Mouse (Mus musculus): ENCODE data around the gene Fam53b. TPM values are rescaled to one million over a fixed set of nuclear protein-coding genes. Genes with fewer than 3 reads are reported as not detected.

Gene Fam53b
- polyA plus RNA-seq, 1 experiment, result 21.9 TPM

GRCm38 (mm10) chr7:132754389-132754750, 59.3 kb downstream of the Fam53b start:
- no peak overlapping the region for H3K4me3 ChIP-seq (ENCODE audit: insufficient read depth, low read length)
- no peak for TF ChIP-seq POLR2A (IDR thresholded peaks at IDR 0.05; ENCODE audit: extremely low read depth, insufficient read depth, low read length)
- TF ChIP-seq CTCF (IDR thresholded peaks at IDR 0.05; ENCODE audit: extremely low read depth, insufficient read depth, low read length), result no peak
- peaks cover 15% of the 10 kb centered on the region for H3K4me1 ChIP-seq (ENCODE audit: control insufficient read depth, insufficient read depth, low read length)
- peak overlapping the region; percentile 30; the same call in 1 of the 2 replicates for H3K27ac ChIP-seq (ENCODE audit: insufficient read depth, low read length)

- H3K4me1 ChIP-seq (ENCODE audit: control insufficient read depth, insufficient read depth, low read length), result peaks cover 13% of the 10 kb centered on the region
- TF ChIP-seq POLR2A (IDR thresholded peaks at IDR 0.05; ENCODE audit: extremely low read depth, insufficient read depth, low read length) (no peak), CTCF (IDR thresholded peaks at IDR 0.05; ENCODE audit: extremely low read depth, insufficient read depth, low read length) (no peak)
- no peak overlapping the region for H3K27ac ChIP-seq (ENCODE audit: insufficient read depth, low read length)
- H3K4me3 ChIP-seq (ENCODE audit: insufficient read depth, low read length), result no peak overlapping the region
Measured at GRCm38 (mm10) chr7:132753518-132754388, 59.9 kb downstream of the Fam53b start.

GRCm38 (mm10) chr7:132751716-132752115, 62.0 kb downstream of the Fam53b start:
- Histone ChIP-seq H3K4me3 (ENCODE audit: insufficient read depth, low read length) (no peak overlapping the region), H3K4me1 (ENCODE audit: control insufficient read depth, insufficient read depth, low read length) (peaks cover 13% of the 10 kb centered on the region), H3K27ac (ENCODE audit: insufficient read depth, low read length) (no peak overlapping the region)
- TF ChIP-seq POLR2A (IDR thresholded peaks at IDR 0.05; ENCODE audit: extremely low read depth, insufficient read depth, low read length) (no peak), CTCF (IDR thresholded peaks at IDR 0.05; ENCODE audit: extremely low read depth, insufficient read depth, low read length) (no peak)

GRCm38 (mm10) chr7:132749504-132749903, 64.2 kb downstream of the Fam53b start:
- Histone ChIP-seq H3K27ac (ENCODE audit: insufficient read depth, low read length) (no peak overlapping the region), H3K4me3 (ENCODE audit: insufficient read depth, low read length) (no peak overlapping the region), H3K4me1 (ENCODE audit: control insufficient read depth, insufficient read depth, low read length) (peaks cover 7% of the 10 kb centered on the region; the same call in 1 of the 2 replicates)
- TF ChIP-seq CTCF (IDR thresholded peaks at IDR 0.05; ENCODE audit: extremely low read depth, insufficient read depth, low read length), result no peak
- TF ChIP-seq POLR2A (IDR thresholded peaks at IDR 0.05; ENCODE audit: extremely low read depth, insufficient read depth, low read length), result no peak

- H3K27ac ChIP-seq (ENCODE audit: insufficient read depth, low read length), result no peak overlapping the region
- no peak for TF ChIP-seq CTCF (IDR thresholded peaks at IDR 0.05; ENCODE audit: extremely low read depth, insufficient read depth, low read length)
- no peak overlapping the region for H3K4me3 ChIP-seq (ENCODE audit: insufficient read depth, low read length)
- H3K4me1 ChIP-seq (ENCODE audit: control insufficient read depth, insufficient read depth, low read length), result peaks cover 3% of the 10 kb centered on the region; the same call in 1 of the 2 replicates
Measured at GRCm38 (mm10) chr7:132748076-132748769, 65.5 kb downstream of the Fam53b start.

GRCm38 (mm10) chr7:132747096-132747495, 66.6 kb downstream of the Fam53b start:
- Histone ChIP-seq H3K4me3 (ENCODE audit: insufficient read depth, low read length) (no peak overlapping the region), H3K27ac (ENCODE audit: insufficient read depth, low read length) (no peak overlapping the region), H3K4me1 (ENCODE audit: control insufficient read depth, insufficient read depth, low read length) (no peaks in the 10 kb centered on the region)
- TF ChIP-seq CTCF (IDR thresholded peaks at IDR 0.05; ENCODE audit: extremely low read depth, insufficient read depth, low read length) (no peak), POLR2A (IDR thresholded peaks at IDR 0.05; ENCODE audit: extremely low read depth, insufficient read depth, low read length) (no peak)

- no peaks in the 10 kb centered on the region for H3K4me1 ChIP-seq (ENCODE audit: control insufficient read depth, insufficient read depth, low read length)
- H3K27ac ChIP-seq (ENCODE audit: insufficient read depth, low read length), result no peak overlapping the region
- H3K4me3 ChIP-seq (ENCODE audit: insufficient read depth, low read length), result no peak overlapping the region
- TF ChIP-seq POLR2A (IDR thresholded peaks at IDR 0.05; ENCODE audit: extremely low read depth, insufficient read depth, low read length) (no peak), CTCF (IDR thresholded peaks at IDR 0.05; ENCODE audit: extremely low read depth, insufficient read depth, low read length) (no peak)
Measured at GRCm38 (mm10) chr7:132742912-132743311, 70.8 kb downstream of the Fam53b start.

GRCm38 (mm10) chr7:132739829-132740228, 73.9 kb downstream of the Fam53b start:
- H3K4me1 ChIP-seq (ENCODE audit: control insufficient read depth, insufficient read depth, low read length), result peaks cover 3% of the 10 kb centered on the region; the same call in 1 of the 2 replicates
- H3K27ac ChIP-seq (ENCODE audit: insufficient read depth, low read length), result no peak overlapping the region
- H3K4me3 ChIP-seq (ENCODE audit: insufficient read depth, low read length), result no peak overlapping the region
- TF ChIP-seq CTCF (IDR thresholded peaks at IDR 0.05; ENCODE audit: extremely low read depth, insufficient read depth, low read length), result no peak
- no peak for TF ChIP-seq POLR2A (IDR thresholded peaks at IDR 0.05; ENCODE audit: extremely low read depth, insufficient read depth, low read length)

- Histone ChIP-seq H3K4me1 (ENCODE audit: control insufficient read depth, insufficient read depth, low read length) (peaks cover 5% of the 10 kb centered on the region; the same call in 1 of the 2 replicates), H3K4me3 (ENCODE audit: insufficient read depth, low read length) (no peak overlapping the region), H3K27ac (ENCODE audit: insufficient read depth, low read length) (no peak overlapping the region)
- TF ChIP-seq CTCF (IDR thresholded peaks at IDR 0.05; ENCODE audit: extremely low read depth, insufficient read depth, low read length) (no peak), POLR2A (IDR thresholded peaks at IDR 0.05; ENCODE audit: extremely low read depth, insufficient read depth, low read length) (no peak)
Measured at GRCm38 (mm10) chr7:132738844-132739243, 74.8 kb downstream of the Fam53b start.
